Mouse (Mus musculus) stomach, postnatal 0 days (tissue): Measurements from ENCODE around the gene Nmnat1.

Experiments used
- CTCF ChIP-seq: IDR thresholded peaks from 2 replicates; pipeline ENCODE4 v1.5.1; 2016; ENCODE audit warnings: antibody characterized with exemption, low read depth, mild to moderate bottlenecking, moderate library complexity
- EP300 ChIP-seq: optimal IDR thresholded peaks from 2 replicates; pipeline ENCODE3; 2016; ENCODE audit warnings: antibody characterized with exemption

DNA sequence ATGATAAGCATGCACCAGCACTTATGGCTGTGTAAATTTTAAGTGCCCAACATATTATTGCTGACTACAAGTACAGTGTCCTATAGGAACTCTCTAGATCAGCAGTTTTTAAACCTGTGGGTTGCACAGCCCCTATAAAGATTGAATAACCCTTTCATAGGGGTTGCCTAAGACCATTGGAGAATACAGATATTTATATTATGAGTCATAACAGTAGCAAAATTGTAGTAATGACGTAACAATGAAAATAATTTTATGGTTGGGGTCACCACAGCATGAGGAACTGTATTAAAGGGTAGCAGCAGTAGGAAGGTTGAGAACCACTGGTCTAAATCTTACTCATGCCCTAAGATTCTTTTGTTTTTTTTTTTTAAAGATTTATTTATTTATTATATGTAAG is 25.6 kb downstream of the Nmnat1 start:
- TF ChIP-seq CTCF, result no peak
- no peak for TF ChIP-seq EP300
